Mouse (Mus musculus) left cerebral cortex, postnatal 25 days (tissue): Measurements from ENCODE around the gene Dnah8. TPM values are rescaled to one million over a fixed set of nuclear protein-coding genes. Genes with fewer than 3 reads are reported as not detected.

Experiments used
- DNase-seq, 2 experiments: peaks; one replicate each; pipeline ENCODE4 v3.0.0; 2022; ENCODE audit warnings: low spot score in 2 of 2, mixed read lengths in 1 of 2
- intact Hi-C: fragments of 180-260 bp; cut with DNase I; formaldehyde crosslinking; loops from one replicate; pipeline ENCODE4 v1.15.1; 2025
- total RNA-seq, 2 experiments: library from RNA; stranded (reverse); gene quantifications; 2 replicates each; pipeline ENCODE4 v1.2.3; 2021

Dnah8 gene
- total RNA-seq, 2 experiments from 2014 or later: 0.73 to 0.89 TPM

DNA sequence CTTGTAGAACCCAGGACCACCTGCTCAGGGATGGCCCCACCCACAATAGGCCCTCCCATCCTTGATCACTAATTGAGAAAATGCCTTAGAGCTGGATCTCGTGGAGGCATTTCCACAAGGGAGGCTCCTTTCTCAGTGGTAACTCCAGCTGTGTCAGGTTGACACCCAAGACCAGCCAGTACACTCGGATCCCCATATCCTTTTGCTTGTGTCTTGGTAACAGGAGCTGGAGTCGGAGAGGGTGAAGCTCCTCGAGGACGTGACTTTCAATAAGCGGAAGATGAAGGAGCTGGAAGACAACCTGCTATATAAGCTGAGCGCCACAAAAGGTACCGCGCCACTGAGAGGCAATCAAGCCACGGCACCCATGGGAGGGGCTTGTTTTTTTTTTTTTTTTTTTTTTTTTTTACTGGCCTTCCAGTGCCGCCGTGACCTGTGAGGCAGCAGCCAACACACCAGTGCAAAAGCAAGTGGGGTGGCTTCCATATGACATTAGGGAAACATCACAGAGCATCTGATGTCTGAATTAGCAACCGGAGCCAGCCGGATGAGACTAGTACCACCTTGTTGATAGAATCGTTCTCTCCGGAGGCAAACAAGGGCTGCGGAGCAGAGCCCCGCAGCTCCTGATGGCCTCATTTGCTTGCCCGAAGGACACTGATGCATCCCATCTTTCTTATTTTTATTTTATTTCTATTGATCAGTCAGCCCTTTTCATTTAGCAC lies 176.3 kb downstream of the Dnah8 start:
- no peak for DNase-seq
- intact Hi-C loops: no loop called here

- no peak for DNase-seq
- intact Hi-C loops: no loop called here
Measured at GRCm38 (mm10) chr17:30803668-30804067, 179.5 kb downstream of the Dnah8 start.

GRCm38 (mm10) chr17:30804955-30805354 lies 180.8 kb downstream of the Dnah8 start:
- DNase-seq: no peak
- intact Hi-C loops: loop anchor here (5.0 kb wide), 1 partner anchor 63 kb away; no protein-coding TSS in a partner anchor

- intact Hi-C loops: loop anchor here (5.0 kb wide), 1 partner anchor 63 kb away; no protein-coding TSS in a partner anchor
- DNase-seq: no peak
Measured at GRCm38 (mm10) chr17:30805511-30806059, 181.4 kb downstream of the Dnah8 start.

DNA sequence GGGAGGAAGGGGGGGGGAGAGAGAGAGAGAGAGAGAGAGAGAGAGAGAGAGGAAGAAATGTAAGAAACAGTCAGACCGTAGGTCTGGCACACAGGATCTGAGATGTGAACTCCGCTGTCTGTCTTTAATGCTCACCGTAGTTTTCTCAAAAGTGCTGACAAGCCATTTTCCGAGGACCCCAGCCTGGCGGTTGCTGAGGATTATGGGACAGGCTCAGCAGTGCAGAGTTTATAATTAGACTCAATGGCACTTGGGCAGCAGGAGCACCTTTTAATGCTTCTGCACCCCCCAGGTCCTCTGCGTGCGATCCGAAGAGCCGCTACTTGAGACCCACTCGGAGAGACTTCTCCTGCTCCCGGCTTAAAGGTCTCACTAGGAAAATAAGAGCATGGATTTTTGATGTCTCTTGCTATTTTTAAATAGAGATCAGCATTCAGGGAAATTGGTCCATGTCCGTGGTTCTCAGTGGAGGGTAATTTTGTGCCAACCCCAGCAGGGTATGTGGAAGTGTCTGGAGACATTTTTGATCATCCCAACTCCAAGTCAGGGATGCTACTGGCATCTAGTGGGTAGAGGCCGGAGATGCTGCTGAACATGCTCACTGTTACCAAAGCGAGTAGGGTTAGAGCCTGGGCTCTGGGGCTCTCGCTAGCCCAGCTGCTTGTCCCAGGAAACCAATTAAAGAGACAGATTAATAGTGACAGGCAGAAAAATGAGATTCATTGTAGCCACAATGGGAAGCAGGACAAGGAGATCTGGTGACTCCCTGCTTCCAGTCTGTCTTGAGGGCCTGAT lies 184.9 kb downstream of the Dnah8 start:
- intact Hi-C loops: loop anchor here (5.0 kb wide), 1 partner anchor 67 kb away; no protein-coding TSS in a partner anchor
- DNase-seq: no peak

- intact Hi-C loops: loop anchor here (5.0 kb wide), 1 partner anchor 68 kb away; no protein-coding TSS in a partner anchor
- no peak for DNase-seq
Measured at GRCm38 (mm10) chr17:30809926-30810660, 185.9 kb downstream of the Dnah8 start.

- DNase-seq: no peak
- intact Hi-C loops: loop anchor here (2.0 to 5.0 kb wide), 2 partner anchors 170 to 311 kb away; no protein-coding TSS in a partner anchor
Measured at GRCm38 (mm10) chr17:30818543-30818942, 194.4 kb downstream of the Dnah8 start.

- DNase-seq: no peak
- intact Hi-C loops: loop anchor here (2.0 to 5.0 kb wide), 2 partner anchors 170 to 312 kb away; no protein-coding TSS in a partner anchor
Measured at GRCm38 (mm10) chr17:30819134-30819533, 195.0 kb downstream of the Dnah8 start.

GRCm38 (mm10) chr17:30821115-30821514 lies 197.0 kb downstream of the Dnah8 start:
- DNase-seq: no peak
- intact Hi-C loops: no loop called here

- no peak for DNase-seq
- intact Hi-C loops: no loop called here
Measured at GRCm38 (mm10) chr17:30824473-30824872, 200.3 kb downstream of the Dnah8 start.

DNA sequence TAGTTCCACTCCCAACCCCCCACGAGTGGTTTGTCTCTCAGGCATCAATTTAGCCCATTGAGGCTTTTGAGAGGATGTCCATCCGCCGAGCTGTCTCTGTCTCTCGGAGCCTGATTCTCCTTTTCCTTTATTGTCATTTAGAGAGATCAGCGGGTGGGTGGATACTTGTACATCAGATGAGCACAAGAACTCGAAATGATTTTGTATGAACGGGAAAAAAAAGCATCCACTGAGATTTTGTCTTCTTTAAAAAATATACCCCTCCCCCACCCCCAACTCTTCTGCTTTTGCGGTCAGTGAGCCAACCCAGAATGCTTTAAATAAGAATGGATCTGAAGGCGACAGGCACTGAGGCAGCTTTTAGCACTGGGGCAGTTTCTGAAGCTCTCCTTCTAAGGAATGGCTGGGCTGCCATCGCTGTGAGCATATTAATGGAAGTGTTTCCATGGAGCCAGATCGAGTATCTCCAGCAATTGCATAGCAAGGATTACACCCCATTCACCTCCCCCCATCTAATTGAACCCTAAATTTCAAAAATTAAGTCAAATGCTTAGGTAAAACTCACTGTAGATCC lies 201.7 kb downstream of the Dnah8 start:
- intact Hi-C loops: no loop called here
- DNase-seq: peak in 1 of 2 experiments; percentile 59

GRCm38 (mm10) chr17:30831170-30831569 lies 207.0 kb downstream of the Dnah8 start:
- no peak for DNase-seq
- intact Hi-C loops: no loop called here

DNA sequence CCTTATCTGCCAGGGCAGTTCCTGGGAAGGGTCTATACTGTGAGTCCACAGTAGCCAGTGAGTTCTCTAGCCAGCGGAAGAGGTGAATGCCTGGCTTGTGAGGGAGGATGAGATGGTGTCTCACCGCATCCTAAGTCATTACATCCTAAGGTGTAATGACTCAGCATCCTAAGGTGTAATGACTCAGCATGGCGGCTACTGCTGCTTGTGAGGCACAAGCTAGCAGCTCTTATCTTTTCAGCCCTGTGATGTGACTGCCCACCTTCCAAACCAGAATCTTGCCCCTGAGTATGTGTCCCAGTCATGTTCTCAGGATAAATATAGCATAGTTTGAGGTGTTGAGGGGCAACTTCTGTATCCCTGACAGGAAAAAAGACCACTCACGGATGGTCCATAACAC lies 211.3 kb downstream of the Dnah8 start:
- no peak for DNase-seq
- intact Hi-C loops: no loop called here

DNA sequence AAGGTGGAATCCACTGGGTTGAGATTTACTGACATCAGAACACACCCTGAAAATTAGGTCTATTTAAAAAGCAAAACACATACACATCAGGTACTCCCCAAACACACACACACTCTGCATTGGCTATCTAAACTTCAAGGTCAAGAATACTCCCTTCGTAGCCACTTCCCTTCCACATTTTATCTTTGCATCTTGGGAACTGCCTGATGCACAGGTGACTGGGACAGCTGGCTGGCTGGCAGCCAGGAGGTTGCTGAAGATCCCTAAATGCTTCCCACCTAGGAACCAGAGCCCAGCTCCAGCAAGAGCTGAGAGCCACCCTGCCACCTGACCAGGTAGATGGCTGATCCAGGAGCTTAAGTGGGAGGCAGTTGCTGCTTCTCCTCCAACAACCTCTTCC lies 212.9 kb downstream of the Dnah8 start:
- intact Hi-C loops: no loop called here
- DNase-seq: no peak

DNA sequence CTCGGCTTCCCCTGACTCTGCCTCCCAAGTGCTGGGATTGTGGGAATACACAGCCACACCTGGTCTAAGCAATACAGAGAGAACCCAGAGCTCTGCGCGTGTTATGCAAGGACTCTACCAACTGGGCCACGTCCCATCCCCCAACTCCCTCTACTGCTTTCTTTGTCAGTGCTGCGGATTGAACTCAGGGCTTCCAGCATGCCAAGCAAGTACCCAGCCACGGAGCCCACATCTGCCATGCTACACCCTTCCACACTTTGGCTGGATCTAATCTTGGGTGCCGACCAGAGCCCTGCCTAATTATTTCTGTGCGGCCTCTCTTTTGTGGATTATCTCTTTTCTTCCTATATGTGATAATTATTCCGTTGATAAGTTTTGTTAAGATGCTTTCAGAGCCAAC lies 215.9 kb downstream of the Dnah8 start:
- DNase-seq: no peak
- intact Hi-C loops: no loop called here

DNA sequence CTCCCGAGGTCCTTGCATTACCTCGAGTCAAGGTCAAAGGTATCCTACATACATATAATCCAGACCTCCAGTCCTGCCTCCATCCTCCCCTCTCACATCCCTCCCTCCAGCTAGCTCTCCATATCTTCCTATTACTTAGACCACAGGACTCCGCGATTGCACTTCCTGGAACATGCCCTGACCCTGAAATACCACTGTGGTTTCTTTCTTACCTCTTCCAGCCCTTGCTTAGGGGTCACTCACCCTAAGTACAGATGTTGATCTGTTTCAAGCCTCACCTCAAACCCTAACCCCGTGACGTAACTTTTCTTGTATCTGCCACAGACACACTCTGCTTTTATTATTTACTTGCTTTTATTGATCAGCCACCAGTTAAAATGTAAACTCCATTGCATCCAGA lies 218.2 kb downstream of the Dnah8 start:
- intact Hi-C loops: no loop called here

DNA sequence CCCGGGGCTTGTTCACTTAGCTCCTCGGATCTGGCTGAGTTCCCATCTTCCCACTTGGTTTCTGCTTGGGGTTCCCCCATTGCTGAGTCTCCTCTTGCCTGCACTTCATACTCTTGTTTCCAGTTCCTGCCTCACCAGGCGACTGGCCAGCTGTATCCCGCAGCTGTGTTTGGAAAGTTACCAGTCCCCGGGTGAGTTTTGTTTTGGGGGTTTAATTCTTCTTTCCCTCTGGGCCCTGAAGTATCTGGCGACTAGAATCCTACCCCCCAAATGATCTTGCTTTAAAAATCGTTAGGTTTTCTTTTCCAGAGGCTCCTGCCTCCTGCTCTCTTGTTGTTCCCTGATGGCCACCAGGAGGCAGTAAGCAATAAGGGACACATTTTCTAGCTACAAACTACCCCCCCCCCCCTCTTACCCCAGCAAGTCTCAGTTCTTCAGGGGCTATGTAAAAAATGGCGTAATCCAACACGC lies 220.2 kb downstream of the Dnah8 start:
- peak in 1 of 2 experiments; percentile 43 for DNase-seq
- intact Hi-C loops: loop anchor here (1.0 to 2.0 kb wide), 2 partner anchors 106 to 390 kb away; no protein-coding TSS in a partner anchor

More for the DNA sequence above, 218.2 kb downstream of the Dnah8 start:
- no peak for DNase-seq

DNA sequence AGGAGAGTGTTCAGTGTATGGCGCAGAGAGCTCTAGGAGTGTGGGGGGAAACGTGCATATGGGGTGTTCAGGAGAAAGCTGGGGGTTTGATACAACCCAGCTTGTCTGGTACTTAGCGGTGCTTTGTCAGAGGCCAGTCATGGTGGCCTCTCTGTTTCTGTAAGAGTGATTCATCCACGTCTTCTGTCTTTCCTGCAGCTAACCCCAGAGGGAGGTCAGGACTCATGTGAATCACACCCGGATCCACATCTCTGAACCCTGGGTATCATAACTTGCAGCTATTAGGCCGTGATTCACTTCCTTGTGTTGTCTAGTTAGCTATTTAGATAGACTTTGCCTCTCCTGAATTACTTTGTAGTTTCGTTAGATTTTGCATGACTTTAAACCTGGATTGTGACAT lies 223.3 kb downstream of the Dnah8 start:
- intact Hi-C loops: no loop called here
- no peak for DNase-seq

- intact Hi-C loops: no loop called here
- no peak for DNase-seq
Measured at GRCm38 (mm10) chr17:30848086-30848485, 223.9 kb downstream of the Dnah8 start.
